1 mouse cellular context compared by ENCODE assay signal in the genomic region with DNA sequence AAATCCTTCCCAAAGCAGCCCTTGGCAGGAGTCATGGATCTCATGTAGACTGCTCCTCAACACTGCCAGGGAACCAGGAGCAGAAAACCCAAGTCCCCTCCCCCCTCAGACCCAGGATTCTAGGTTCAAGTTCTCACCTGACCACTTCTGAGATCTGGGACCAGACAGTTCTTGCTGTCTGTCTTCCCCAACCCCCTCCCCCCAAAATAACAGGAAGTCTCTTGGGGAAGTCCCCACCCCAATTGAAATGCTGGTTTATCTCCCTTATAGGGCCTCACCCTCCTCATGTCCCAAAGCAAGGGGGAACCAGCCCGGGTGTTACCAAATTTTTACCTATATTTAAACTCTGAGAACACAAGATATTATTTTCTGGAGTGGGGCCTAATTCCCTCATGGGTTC.
TF ChIP-seq lines count a peak whose summit lies in the region.

No protein-coding gene starts in this region.

TF ChIP-seq in MEL, 35 proteins besides CTCF, POLR2A, EP300 and RAD21 (continued from another document):
- TF ChIP-seq HCFC1 (IDR thresholded peaks at IDR 0.05; ENCODE audit: low read depth, low read length): 0 out of 2 replicates have a peak, but pooled peaks have one; percentile 39
- TF ChIP-seq SMC3 (IDR thresholded peaks at IDR 0.05; ENCODE audit: low read depth, low read length): no peak
- 0 out of 2 replicates have a peak, but pooled peaks have one; percentile 57 for TF ChIP-seq TBP (IDR thresholded peaks at IDR 0.05; ENCODE audit: low read depth, low read length)
- no peak for TF ChIP-seq USF2 (IDR thresholded peaks at IDR 0.05; ENCODE audit: borderline replicate concordance in 1 of 2, insufficient read depth in 1 of 2, low read depth in 1 of 2, low read length in 2 of 2)
- peak; percentile 42; the same call in 1 of the 2 replicates for TF ChIP-seq ELF1 (IDR thresholded peaks at IDR 0.05; ENCODE audit: low read depth, low read length)
